Mouse (Mus musculus) forebrain, embryonic 11.5 days (tissue): ENCODE data around the gene Mtrf1. TPM values are rescaled to one million over a fixed set of nuclear protein-coding genes. Genes with fewer than 3 reads are reported as not detected.

Source experiments
- ATAC-seq: fragments of 200-750 bp; cut with Nextera tagmentation; replicated peaks from 2 replicates; pipeline ENCODE4 v1.8.0; 2017; ENCODE audit warnings: moderate TSS enrichment; ENCODE audit not compliant: low FRiP score
- DNase-seq: peaks from one replicate; pipeline ENCODE4 v3.0.0-alpha.2; 2017; ENCODE audit warnings: low spot score
- H3K27ac ChIP-seq: fragments of 300-500 bp; sonication (generic); 2 replicates; pipeline ENCODE4 v1.5.1; 2014; ENCODE audit warnings: low read depth, low read length
- H3K27me3 ChIP-seq: fragments of 300-500 bp; sonication (generic); 2 replicates; pipeline ENCODE4 v1.6.1; 2014; ENCODE audit warnings: mild to moderate bottlenecking, low read length, mixed read lengths; ENCODE audit not compliant: control insufficient read depth, insufficient read depth
- H3K36me3 ChIP-seq: fragments of 300-500 bp; sonication (generic); 2 replicates; pipeline ENCODE4 v1.6.1; 2014; ENCODE audit warnings: mild to moderate bottlenecking, low read length, moderate library complexity, mixed read lengths; ENCODE audit not compliant: control insufficient read depth, insufficient read depth
- H3K4me1 ChIP-seq: fragments of 300-500 bp; sonication (generic); replicated peaks from 2 replicates; pipeline ENCODE4 v1.6.1; 2014; ENCODE audit warnings: low read length, mixed read lengths; ENCODE audit not compliant: control insufficient read depth, insufficient read depth
- H3K4me2 ChIP-seq: fragments of 300-500 bp; sonication (generic); 2 replicates; pipeline ENCODE4 v1.6.1; 2014; ENCODE audit warnings: low read depth, mild to moderate bottlenecking, low read length, moderate library complexity, mixed read lengths; ENCODE audit not compliant: severe bottlenecking
- H3K4me3 ChIP-seq: fragments of 300-500 bp; sonication (generic); 2 replicates; pipeline ENCODE4 v1.5.1; 2014; ENCODE audit warnings: low read depth, low read length
- H3K9ac ChIP-seq: fragments of 300-500 bp; sonication (generic); 2 replicates; pipeline ENCODE4 v1.6.1; 2014; ENCODE audit warnings: low read length
- H3K9me3 ChIP-seq: fragments of 300-500 bp; sonication (generic); 2 replicates; pipeline ENCODE4 v1.6.1; 2016; ENCODE audit warnings: low read length, mixed read lengths; ENCODE audit not compliant: control insufficient read depth
- WGBS: fragments of 180-500 bp; shearing (Covaris S2); extraction: QIAGEN DNeasy Blood & Tissue Kit; methylation state at CpG from one replicate; pipeline ENCODE4 v1.1.7; 2014; 5-methylcytosine and 5-hydroxymethylcytosine counted together
- polyA plus RNA-seq: library from polyadenylated mRNA; unstranded; fragments of >200 nt; fragmentation: Nextera tagmentation; extraction: Ambion mirVana; gene quantifications from 2 replicates; pipeline ENCODE4 v1.2.1, GENCODE M21; 2014

Gene Mtrf1
- 10.5 and 11.1 TPM in 2 replicates for polyA plus RNA-seq

DNA sequence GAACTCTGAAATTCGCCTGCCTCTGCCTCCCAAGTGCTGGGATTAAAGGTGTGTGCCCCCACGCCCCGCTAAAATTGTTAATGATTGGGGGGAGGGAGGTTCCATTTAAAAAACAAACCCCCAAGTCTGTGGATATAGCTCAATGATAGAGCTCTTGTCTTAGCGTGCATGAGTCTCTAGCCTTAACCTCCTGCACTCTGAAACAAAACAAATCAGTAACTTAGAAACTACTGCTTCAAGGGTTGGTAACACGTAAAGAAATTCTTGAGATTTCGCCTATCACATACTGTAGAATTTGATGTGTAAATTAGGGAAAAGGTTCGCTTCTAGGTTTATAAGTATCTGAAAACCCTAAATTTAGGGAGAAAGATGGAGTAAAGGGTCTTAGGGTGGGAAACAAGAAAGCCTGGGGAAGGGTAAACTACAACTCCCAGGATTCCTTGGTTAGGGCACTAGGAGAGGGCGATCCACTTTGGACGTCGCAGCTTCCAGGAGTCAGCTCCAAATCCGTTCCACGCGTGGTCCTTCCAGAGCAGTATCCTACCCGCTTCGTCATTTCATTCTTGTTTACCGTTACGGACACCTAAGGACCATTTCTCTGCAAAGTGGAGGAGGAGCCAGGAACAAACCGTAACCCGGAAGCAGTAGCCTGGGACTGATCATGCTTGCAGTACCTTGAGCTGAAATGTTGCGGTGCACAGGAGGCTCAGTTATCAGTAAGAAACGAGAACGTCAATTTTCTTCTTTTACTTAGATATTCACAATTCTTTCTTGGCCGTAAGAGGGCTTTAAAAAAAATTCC is at the start of gene Mtrf1:
Mtrf1 (plus strand) TSS at position 452 of the 802 bp plus-strand sequence.
- H3K27me3 ChIP-seq, result no peaks in the 10 kb centered on the region
- WGBS, result 20% methylated on average over 23 of the region's 23 CpGs
- H3K27ac ChIP-seq, result peak within 1 kb of the TSS; percentile 70
- H3K9ac ChIP-seq, result peak within 1 kb of the TSS; percentile 69
- no peaks in the 10 kb centered on the region for H3K4me1 ChIP-seq
- H3K4me2 ChIP-seq, result peak within 1 kb of the TSS; percentile 43
- DNase-seq (peak; percentile 65), ATAC-seq (peak; percentile 91)
- no peaks in the 10 kb centered on the region for H3K36me3 ChIP-seq
- no peaks in the 10 kb centered on the region for H3K9me3 ChIP-seq
- peak within 1 kb of the TSS; percentile 49 for H3K4me3 ChIP-seq

DNA sequence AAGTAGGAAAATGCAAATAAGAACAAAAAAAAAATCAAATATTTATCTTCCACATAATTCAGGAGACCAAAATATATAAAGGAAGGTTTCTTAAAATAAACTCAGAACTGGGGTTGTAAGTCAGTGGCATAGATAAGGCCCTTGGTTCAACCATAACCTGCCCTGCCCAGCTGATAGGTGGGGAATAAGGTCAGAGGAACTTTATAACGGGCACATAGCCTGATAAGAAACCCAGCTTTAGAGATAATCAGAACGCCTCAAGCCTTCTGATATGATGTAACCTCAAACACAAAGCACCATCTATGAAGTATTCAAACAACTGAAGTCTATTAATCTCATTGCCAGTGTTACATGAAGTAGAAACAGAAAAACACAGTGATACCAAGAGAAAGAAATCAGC is 39.5 kb upstream of the Mtrf1 start:
- WGBS, result 92% methylated on average over 2 of the region's 2 CpGs

DNA sequence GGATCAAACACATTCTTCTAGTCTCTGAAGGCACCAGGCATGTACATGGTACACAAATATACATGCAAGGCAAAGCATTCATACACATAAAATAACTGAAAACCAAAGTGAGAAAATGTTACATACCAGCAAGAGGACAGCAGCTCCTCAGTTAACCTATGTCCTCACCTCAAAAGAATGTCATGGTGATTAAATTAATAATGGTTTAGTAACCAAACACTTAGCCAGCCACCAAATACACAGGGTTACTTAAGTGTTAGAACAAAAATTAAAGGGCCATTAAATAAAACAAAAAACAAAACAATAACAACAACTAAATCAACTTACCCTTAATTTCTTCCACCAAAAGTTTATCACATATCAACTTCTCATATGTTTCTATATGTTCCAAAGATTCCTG is 20.5 kb upstream of the Mtrf1 start:
- H3K9me3 ChIP-seq, result no peaks in the 10 kb centered on the region
- DNase-seq (no peak), ATAC-seq (no peak)
- H3K27me3 ChIP-seq, result no peaks in the 10 kb centered on the region
- H3K4me3 ChIP-seq, result no peak overlapping the region
- H3K9ac ChIP-seq, result no peak overlapping the region
- H3K27ac ChIP-seq, result no peak overlapping the region
- H3K36me3 ChIP-seq, result no peaks in the 10 kb centered on the region; the same call in 1 of the 2 replicates
- H3K4me1 ChIP-seq, result no peaks in the 10 kb centered on the region
- no peak overlapping the region for H3K4me2 ChIP-seq

More for the DNA sequence above, 39.5 kb upstream of the Mtrf1 start:
- Histone ChIP-seq H3K4me2 (no peak overlapping the region), H3K4me1 (no peaks in the 10 kb centered on the region), H3K27me3 (no peaks in the 10 kb centered on the region), H3K9me3 (no peaks in the 10 kb centered on the region), H3K27ac (no peak overlapping the region), H3K9ac (no peak overlapping the region), H3K36me3 (no peaks in the 10 kb centered on the region; the same call in 1 of the 2 replicates), H3K4me3 (no peak overlapping the region)
- ATAC-seq, result no peak
- no peak for DNase-seq

DNA sequence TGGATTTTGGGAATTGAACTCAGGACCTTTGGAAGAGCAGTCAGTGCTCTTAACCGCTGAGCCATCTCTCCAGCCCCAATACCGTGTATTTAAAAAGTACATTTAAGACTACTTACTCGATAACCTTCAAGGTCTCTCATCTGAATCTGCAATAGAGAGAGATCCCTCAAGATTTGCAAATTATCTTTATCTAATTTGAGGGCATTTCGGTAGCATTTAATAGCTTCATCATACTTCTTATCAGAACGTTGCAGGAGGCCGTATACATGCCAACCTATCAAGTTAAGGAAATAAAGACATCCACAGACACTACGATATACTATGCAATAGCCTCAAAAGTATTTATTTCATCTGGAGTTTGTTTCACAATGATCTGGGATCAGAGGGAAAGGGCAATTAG is 14.5 kb upstream of the Mtrf1 start:
- 96% methylated on average over 7 of the region's 7 CpGs for WGBS
- no peak for DNase-seq
- H3K4me2 ChIP-seq, result no peak overlapping the region
- no peaks in the 10 kb centered on the region for H3K9me3 ChIP-seq
- H3K27ac ChIP-seq, result no peak overlapping the region
- no peaks in the 10 kb centered on the region for H3K27me3 ChIP-seq
- H3K4me3 ChIP-seq, result no peak overlapping the region
- ATAC-seq, result no peak
- H3K9ac ChIP-seq, result no peak overlapping the region
- H3K4me1 ChIP-seq, result no peaks in the 10 kb centered on the region
- H3K36me3 ChIP-seq, result no peaks in the 10 kb centered on the region; the same call in 1 of the 2 replicates

DNA sequence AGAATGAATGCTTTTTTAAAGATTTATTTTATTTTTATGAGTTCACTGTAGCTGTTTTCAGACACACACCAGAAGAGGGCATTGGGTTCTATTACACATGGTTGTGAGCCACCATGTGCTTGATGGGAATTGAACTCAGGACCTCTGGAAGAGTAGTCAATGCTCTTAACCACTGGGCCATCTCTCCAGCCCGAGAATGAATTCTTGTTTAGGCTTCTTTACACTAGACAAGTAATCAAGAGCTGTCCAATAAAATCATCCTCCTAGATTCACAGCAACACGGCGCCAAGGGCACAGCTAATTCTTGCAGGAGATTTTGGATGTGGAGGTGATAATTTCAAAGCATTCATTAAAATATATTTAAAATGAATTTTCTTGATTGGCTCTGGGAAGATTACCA is 9.3 kb upstream of the Mtrf1 start:
- DNase-seq (no peak), ATAC-seq (no peak)
- 94% methylated on average over 3 of the region's 3 CpGs for WGBS
- Histone ChIP-seq H3K27me3 (no peaks in the 10 kb centered on the region), H3K9ac (no peak overlapping the region), H3K4me2 (no peak overlapping the region), H3K9me3 (no peaks in the 10 kb centered on the region), H3K27ac (no peak overlapping the region), H3K4me3 (no peak overlapping the region), H3K36me3 (no peaks in the 10 kb centered on the region), H3K4me1 (no peaks in the 10 kb centered on the region)

DNA sequence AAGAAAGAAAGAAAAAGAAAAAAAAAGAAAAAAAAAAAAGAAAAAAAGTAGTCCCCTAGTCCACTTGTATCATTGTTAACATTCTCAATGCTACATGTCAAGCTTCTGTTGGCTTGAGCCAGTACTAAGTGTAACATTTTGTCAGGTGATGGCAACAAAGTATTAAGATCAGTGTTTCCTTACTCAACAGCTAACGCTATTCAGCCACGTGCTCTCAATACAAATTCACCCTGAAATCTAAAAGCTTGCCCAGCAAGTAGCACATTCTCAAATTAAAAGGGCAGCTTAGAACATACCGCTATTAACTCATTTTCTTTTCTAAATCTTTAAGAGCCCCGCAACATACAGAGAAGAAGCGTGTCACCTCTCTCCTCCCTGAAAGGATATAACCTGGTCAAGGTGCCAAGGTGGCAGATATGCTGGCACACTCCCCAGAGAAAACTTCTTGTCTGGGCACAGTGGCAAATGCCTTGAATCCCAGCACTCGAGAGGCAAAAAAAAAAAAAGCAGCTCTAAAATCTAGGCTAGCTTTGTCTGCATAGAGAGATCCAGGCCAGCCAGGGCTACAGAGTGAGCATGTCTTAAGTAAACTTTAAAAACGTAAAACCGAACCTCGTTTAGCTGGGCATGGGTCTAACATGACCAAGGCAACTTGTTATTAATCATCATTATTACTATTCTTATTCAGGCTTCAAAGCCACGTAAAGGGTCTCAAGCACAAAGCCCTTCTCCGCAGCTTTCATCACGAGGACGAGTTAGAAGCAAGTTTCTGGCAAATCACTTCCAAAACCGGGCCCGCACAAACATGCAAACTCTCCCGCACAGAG is 7.9 kb upstream of the Mtrf1 start:
- H3K4me3 ChIP-seq, result peak overlapping the region; percentile 66
- H3K4me2 ChIP-seq, result peak overlapping the region; percentile 76
- H3K27me3 ChIP-seq, result no peaks in the 10 kb centered on the region
- peak; percentile 52 for DNase-seq
- WGBS, result under 1% methylated on average over 16 of the region's 16 CpGs
- no peaks in the 10 kb centered on the region for H3K4me1 ChIP-seq
- no peaks in the 10 kb centered on the region for H3K36me3 ChIP-seq
- peak overlapping the region; percentile 77 for H3K9ac ChIP-seq
- H3K27ac ChIP-seq, result peak overlapping the region; percentile 90
- no peak for ATAC-seq
- no peaks in the 10 kb centered on the region for H3K9me3 ChIP-seq

DNA sequence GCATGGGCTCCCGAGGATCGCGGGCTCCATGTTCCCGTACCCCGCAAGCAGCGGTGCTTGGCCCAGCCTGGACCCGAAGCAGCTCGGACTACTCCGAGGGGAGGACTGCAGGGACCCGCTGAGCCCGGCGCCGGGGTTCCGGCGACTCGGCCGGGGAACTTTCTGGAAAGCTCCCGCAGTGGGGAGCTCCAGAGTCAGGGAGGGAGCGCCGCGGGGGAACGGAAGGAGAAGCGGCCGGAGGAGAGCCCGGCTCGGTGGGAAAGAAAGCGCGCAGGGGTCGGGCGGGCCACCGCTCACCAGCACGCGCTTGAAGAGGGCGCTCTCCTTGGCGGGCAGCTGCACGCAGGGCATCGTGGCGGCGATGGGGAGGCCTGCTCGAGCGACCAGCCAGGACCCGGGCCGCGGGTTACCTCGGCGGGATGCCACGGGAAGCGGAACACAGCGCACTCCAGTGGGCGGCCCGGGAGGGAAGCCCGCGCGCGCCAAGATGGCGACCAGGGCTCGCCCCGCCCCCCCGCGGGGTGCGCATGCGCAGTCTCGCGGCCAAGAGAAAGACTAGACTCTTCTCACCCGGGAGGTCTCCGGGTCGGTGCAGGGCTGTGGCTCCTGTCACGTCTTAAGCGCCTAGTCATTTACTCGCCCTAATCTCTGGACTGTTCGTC is 7.2 kb upstream of the Mtrf1 start, which contains the start of gene Naa16:
Naa16 (minus strand) TSS at position 514 of the 662 bp plus-strand sequence.
- H3K36me3 ChIP-seq, result no peaks in the 10 kb centered on the region
- H3K4me1 ChIP-seq, result no peaks in the 10 kb centered on the region
- H3K27ac ChIP-seq, result peak within 1 kb of the TSS; percentile 90
- H3K9me3 ChIP-seq, result no peaks in the 10 kb centered on the region
- H3K4me2 ChIP-seq, result peak within 1 kb of the TSS; percentile 76
- WGBS, result under 1% methylated on average over 67 of the region's 71 CpGs
- peak within 1 kb of the TSS; percentile 77 for H3K9ac ChIP-seq
- peak within 1 kb of the TSS; percentile 66 for H3K4me3 ChIP-seq
- H3K27me3 ChIP-seq, result no peaks in the 10 kb centered on the region
- peak; percentile 98 for DNase-seq
- ATAC-seq, result peak; percentile 96

DNA sequence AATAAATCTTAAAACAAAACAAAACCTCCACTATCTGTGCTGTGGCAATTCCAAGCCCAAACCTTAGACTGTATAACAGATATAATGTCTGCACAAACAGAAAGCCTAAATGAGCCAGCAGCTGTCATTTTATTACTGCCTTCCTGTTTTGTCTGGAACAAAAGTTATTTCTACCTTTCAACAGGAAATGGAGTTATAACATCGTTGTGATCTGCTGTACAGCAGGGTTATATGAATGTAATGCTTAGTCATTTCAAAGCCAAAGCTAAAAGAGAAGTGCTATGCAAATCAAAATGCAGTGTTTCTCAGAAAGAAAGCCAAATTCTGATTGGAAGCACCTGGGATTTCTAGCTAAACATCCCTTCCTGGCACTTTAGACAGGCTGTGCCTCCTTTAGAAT is 4.3 kb upstream of the Mtrf1 start:
- no peaks in the 10 kb centered on the region for H3K36me3 ChIP-seq
- no peak overlapping the region for H3K4me2 ChIP-seq
- H3K9ac ChIP-seq, result no peak overlapping the region
- DNase-seq, result no peak
- no peak for ATAC-seq
- H3K27me3 ChIP-seq, result no peaks in the 10 kb centered on the region
- H3K27ac ChIP-seq, result no peak overlapping the region
- H3K9me3 ChIP-seq, result no peaks in the 10 kb centered on the region
- no peak overlapping the region for H3K4me3 ChIP-seq
- H3K4me1 ChIP-seq, result no peaks in the 10 kb centered on the region
- whole genome bisulfite sequencing, result 71% methylated on average over 1 of the region's 1 CpGs
